Mouse (Mus musculus): ENCODE results near the gene Krt222.

Gene Krt222

DNA sequence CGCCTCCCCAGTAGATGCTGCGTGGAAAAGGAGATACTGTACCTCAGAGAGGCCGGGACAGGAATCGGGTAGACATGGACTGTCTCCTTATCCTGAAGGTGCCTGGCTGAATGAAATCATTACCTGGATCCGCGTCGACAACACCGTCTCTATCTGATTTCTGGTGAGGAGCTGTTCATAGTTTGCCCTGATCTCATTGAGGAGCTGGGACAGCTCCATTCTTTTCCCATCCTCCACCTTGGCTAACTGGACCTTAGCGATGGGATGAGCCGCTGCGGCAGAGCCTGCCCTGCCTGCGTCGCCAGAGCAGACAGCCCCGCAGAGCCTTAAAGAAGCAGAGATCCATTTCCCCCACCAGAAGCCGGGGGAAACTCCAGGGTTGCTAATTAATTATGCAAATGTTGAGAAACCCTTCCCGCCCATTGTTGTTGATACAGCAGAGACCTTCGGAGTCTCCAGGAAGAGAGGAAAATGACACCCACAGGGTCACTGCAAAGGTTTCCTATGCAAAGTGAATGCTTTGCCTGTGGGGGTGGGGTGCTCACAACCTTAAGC lies at the start of gene Krt222:
Gene Krt222 (minus strand): TSS at position 266 of the 555 bp plus-strand sequence.
- in situ Hi-C loops (cut with MboI, MseI), result loop anchor here (10.0 kb wide), 1 partner anchor 1129 kb away; no protein-coding TSS in a partner anchor

DNA sequence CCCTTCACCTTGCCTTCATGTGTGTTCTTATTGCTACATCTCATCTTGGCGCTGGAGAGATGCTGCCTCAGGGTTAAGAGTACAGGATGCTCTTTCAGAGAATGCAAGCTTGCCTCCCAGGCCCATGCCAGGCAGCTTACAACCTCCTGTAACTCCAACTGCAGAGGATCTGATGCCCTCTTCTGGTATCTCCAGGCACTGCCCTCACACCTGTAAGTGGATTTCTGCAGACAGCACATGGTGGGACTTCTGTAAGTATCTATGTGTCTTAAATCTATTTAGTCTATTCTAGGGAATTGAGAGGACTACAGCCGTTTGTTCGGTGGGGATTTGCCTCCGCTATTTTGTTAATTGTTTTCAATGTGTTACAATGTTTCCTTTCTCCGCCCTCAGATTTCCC lies 49.0 kb upstream of the Krt222 start:
- in situ Hi-C loops (cut with MboI, MseI), result loop anchor here (5.0 kb wide), 2 partner anchors 46 to 96 kb away; no protein-coding TSS in a partner anchor

DNA sequence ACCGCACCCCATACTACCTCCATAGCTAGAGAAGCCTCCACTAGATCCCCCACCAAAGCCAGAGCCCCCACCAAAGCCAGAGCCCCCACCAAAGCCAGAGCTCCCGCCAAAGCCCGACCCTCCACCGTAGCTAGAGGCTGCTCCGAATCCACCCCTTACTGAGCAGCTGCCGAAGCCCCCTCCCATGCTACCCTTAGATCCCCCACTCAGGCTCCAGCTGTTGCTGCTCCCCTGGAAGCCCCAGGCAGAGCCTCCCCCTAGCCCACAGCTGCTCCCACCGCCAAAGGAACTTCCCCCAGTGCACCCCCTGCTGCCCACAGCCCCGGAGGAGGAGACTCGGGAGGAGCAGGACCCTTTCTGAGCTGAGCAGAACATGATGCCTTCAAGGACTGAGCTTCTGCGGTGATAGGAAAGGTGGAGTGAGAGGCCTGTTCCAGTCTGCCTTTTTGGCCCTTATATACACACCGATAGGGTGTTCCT lies 41.0 kb upstream of the Krt222 start, which contains the start of gene Krt24:
Gene Krt24 (minus strand): TSS at position 430 of the 480 bp plus-strand sequence.
- in situ Hi-C loops (cut with MboI, MseI), result no loop called here

DNA sequence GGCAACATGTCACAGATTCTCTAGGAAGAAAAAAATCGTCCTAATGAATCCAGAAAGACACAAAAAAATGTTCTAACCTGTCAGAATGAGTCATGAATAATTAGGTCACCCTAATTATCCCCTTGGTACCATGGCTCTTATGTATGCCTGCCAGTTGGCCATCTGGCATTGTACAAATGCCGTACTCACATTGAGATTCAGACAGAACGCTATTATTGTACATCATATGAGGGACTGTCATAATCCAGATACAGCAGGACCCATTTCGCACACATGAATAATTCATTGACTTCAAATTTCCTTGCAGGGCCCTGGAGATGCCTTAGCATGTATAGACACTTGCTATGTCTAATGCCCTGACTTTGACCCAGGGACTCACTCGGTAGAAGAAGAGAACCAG lies 40.1 kb upstream of the Krt222 start:
- in situ Hi-C loops (cut with MboI, MseI), result no loop called here

DNA sequence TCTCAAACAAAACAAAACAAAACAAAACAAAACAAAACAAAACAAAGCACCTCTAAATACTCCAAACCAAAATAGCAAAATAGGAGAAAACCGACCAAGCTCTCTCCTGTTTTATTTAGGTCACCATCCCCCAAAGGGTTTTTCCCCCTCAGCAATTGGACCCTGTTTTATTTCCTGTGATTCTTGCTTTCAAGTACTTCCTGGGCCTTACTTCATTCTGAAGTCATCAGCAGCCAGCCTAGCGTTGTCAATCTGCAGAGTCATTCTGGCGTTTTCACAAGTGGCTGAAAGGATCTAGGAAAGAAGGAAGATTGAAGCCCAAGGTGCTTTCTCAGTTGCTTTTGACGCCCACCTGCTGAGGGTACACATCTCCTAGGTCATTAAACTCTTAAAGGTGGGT lies 39.4 kb upstream of the Krt222 start:
- in situ Hi-C loops (cut with MboI, MseI), result no loop called here

DNA sequence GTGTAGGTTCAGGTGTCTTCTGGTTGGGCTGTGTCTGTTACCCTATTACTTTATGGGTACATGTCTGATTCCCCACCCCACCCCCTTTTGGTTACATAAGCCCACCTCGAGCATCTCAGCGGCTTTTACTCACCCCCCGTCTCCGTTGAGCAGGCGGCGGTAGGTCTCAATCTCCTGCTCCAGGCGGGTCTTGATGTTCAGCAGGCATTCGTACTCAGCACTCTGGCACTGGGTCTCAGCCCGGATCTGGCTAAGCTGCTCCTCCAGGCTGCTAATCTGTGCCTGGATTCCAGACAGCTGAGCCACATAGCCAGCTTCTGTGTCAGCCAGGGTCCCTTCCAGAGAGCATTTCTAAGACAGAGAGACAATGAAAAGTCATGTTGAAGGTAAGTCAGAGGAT lies 37.2 kb upstream of the Krt222 start:
- in situ Hi-C loops (cut with MboI, MseI), result no loop called here

DNA sequence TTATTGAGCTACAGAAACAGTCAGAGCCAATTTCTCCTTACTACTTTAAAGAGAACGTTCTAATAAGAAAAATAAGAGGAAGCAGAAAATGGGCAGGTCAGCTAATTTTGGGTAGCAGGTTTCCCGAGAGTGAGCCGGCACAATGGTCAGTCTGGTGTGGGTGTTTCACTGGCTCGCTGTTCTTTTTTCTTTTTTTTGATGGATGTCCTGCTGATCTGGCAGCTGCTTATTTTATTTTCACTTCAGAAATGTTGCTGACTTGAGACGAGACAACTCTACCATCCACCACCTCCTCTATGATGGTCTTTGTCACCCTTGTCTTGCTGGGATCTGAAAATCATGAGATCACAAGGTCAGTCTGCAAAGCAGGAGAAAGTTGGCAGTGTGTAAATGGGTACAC lies 36.1 kb upstream of the Krt222 start:
- in situ Hi-C loops (cut with MboI, MseI), result no loop called here

DNA sequence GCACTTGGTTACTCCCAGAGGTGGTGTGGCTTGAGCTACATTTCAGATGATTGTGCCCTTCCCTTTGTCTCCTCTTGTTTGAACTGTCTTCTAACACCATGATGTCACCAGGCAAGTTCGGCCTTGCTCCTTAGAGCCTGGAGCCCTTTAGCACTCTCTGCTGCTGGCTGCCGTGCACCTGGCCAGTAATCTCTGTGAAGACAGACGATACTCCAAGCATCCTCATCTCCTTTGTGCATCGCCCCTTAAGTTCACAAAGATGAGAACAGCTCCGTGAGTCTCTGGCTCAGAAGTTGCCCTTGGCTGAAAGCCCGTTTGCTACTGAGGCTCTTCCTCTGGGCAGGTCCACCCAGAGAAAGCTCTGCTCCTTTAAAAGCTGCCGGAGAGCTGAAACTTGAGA lies 32.9 kb upstream of the Krt222 start:
- in situ Hi-C loops (cut with MboI, MseI), result no loop called here

DNA sequence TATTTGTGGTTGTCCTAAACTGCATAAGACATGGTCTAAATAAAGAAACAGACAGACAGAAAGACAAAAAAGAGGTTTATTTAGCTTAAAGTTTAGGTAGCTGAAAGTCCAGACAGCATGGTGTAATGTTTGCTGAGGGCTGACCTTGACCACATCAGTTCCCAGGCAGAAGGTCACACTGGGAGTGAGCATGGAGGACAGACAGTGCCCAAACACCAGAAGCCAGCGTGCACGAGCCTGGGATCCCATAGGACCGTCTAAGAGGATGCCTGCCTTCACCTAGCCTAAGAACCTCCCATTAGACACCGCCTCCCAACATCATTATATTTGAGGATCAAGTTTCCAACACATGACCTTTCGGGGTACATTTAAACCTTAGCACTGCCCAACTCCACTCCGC lies 31.7 kb upstream of the Krt222 start:
- in situ Hi-C loops (cut with MboI, MseI), result no loop called here

DNA sequence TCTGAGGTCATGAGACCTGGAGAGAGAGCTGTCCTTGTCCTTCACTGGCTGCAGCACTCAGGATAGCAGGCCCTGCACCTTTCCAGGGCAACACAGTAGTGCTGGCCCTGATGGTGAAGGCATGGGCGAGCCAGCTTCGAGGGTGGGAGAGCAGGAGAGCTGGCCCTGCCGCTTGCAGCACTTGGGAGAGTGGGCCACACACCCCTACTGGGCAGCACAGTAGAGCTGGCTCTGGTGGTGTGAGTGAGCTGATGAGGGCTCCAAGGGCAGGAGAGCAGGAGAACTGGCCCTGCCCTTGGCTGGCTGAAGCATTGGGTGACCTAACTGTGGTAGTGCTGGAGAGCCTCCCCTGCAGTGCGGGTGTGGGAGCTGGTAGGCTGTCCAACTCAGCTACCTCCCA lies 28.8 kb upstream of the Krt222 start:
- in situ Hi-C loops (cut with MboI, MseI), result no loop called here

DNA sequence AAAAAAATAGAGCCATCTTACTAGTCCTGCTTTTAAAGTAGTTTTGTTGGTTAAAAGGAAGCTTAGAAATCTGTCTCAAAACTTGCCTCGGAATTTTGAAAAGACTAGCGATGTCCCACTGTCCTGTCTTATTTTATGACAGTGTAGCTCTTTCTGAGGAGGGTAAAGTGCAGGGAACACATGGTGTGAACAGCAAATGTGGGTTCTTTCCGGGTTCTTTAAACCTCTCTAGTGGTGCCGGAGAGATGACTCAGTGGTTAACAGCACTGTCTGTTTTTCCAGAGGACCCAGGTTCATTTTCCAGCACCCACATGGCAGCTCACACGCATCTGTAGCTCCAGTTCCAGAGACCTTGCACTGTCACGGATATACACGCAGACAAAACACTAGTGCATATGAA lies 25.3 kb upstream of the Krt222 start:
- in situ Hi-C loops (cut with MboI, MseI), result no loop called here

DNA sequence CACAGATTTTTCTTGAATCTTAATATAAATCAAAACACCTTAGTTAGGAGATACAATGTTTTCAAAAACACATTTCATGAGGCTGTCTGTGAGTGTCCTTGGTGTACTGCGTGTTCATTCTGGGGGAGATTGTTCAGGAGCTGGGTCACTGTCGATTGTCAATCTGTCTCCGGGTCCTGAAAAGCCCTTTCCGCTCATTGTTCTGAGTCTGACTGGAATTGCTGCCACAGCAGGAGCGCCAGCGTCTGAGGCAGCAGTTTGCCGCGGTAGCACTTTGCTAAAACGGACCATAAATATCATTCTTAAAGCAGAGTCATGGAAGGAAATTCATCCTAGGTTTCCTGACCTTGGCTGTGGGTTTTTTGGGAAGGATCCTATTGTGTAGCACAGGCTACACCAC lies 21.9 kb upstream of the Krt222 start:
- in situ Hi-C loops (cut with MboI, MseI), result no loop called here

DNA sequence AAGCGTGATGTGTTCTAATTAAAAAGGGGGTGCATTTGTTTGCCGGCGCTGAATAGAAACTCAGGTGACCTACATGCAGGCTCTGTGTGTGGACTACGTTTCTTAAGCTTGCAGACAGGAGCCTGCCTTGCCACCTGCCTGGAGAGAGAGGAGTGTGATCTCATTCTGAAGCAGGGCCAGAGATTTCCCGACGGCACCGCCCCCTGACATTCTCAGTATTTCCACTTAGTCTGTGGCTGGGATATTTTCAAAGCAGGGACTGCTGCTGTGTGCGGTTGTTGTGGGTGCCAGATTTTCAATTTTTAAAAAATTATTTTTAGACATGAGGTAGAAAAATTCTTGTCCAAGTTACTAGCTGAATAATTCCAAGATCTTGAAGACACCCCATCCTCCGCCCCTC lies 21.3 kb upstream of the Krt222 start:
- in situ Hi-C loops (cut with MboI, MseI), result no loop called here

DNA sequence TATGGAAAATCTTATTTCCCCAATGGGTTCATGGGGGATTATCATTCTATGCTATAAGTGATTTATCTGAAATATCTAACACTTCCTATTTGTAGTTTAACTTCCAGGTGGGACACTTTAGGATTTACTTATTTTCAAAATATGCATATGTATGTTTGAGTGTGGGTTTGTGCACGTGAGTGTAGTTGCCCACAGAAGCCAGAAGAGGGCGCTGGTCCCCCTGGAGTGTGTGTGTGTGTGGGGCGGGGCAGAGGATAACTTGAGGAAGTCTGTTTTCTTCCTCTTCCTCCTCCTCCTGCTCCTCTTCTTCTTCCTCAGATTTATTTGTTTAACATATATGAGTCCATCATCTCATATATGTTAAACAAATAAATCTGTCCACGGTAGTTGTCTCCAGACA lies 12.3 kb upstream of the Krt222 start:
- in situ Hi-C loops (cut with MboI, MseI), result no loop called here

DNA sequence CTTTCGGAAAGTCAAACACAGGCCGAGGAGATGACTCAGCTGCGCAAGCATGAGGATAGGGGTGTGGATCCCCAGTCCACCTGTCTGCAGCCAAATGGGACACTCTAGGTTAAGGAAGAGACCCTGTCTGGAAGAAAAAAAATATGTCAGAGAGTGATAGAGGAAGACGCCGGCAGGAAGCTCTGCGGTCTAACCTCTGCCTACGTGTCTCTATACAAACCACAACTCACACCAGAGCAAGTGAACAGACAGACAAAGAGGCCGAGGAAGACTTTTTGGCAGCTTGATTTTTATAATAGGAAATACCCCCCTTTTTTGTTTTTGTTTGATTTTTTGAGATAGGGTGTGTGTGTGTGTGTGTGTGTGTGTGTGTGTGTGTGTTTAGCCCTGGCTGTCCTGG lies 11.4 kb upstream of the Krt222 start:
- in situ Hi-C loops (cut with MboI, MseI), result no loop called here

DNA sequence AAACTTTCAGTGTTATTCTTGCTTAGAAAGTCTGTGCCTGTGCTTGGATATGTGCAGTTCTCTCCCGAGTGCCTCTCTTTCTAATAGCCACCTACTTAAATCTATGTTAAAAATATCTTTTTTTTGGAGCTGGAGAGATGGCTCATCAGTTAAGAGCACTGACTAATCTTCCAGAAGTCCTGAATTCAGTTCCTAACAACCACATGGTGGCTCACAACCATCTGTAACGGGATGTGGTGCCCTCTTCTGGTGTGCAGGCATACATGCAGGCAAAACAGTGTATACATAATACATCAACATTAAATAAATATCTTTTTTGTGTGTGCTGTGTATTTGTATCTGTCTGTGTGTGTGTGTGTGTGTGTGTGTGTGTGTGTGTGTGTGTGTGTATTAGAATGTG lies 10.0 kb upstream of the Krt222 start:
- in situ Hi-C loops (cut with MboI, MseI), result no loop called here

DNA sequence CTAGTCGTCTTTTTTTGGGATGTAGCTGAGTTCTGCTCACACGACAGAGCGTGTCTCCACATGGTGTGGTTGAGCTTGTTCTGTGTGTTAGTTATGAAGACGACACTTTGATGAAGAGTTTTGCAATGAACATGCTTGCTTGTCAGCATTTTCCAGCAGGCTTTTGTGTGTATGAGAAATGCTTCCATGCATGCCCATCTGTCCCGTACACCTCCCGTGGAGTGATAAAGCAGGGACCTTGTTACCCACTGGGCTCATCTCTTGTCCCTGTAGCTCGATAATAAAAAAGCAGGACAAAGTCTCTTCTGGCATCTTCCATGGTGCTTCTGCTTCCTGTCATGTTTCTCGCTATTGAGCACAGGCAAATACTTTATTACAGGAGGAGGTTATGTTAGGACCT lies 8.8 kb upstream of the Krt222 start:
- in situ Hi-C loops (cut with MboI, MseI), result no loop called here

DNA sequence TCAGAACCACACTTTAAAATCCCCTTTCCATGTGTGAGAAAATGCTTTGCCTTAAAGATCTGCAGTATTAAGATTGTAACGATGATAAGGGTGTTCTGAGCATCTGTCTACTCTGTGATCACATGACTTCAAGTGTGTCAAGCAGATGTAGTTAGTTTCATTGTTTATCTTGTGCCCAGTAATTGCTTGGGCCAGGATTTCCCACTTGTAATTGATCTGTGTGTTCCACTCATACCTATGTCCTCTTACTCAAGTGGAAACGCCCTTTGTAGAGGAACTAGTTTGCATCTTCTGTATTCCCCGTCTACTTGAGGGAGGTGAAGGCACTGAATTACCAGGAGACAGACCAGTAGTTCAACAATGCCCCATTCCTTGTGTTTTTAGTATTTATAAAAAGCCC lies 6.8 kb upstream of the Krt222 start:
- in situ Hi-C loops (cut with MboI, MseI), result no loop called here

DNA sequence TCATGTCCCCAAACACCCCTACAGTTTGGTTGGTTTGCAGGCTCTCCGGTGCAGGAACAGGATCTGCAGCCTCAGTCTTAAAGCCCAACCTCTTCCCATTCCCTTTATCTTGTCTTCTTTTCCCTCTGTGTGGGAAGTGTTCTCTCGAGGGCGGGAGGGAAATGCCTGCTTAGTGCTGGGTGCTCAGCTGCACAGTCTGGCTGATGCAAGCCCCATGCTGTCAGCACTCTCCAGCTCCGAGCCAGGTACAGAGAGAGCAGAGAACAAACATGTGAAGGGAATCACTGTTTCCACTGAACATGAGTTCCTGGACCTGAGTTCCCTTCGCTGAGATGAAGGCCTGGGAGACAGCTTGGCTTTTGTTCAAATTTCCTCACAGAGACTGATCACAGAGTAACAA lies 6.4 kb upstream of the Krt222 start:
- in situ Hi-C loops (cut with MboI, MseI), result no loop called here

DNA sequence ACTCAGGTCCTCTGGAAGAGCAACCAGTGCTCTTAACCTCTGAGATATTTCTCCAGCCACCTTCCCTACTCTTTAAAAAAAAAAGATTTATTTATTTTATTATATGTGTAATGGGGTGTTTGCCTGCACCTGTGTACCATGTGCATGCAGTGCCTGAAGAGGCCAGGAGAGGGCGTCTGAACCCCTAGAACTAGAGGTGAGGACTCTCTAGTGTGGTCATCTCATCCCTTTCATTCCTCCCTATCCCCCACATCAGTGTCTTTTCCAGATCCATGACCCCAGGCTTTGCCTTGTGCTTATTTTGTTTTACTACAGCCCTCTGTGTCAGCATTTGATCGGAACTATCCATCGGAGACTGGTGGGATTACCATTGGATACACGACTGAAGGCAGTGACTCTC lies 5.2 kb upstream of the Krt222 start:
- in situ Hi-C loops (cut with MboI, MseI), result loop anchor here (5.0 to 10.0 kb wide), 2 partner anchors 43 to 1134 kb away; no protein-coding TSS in a partner anchor

DNA sequence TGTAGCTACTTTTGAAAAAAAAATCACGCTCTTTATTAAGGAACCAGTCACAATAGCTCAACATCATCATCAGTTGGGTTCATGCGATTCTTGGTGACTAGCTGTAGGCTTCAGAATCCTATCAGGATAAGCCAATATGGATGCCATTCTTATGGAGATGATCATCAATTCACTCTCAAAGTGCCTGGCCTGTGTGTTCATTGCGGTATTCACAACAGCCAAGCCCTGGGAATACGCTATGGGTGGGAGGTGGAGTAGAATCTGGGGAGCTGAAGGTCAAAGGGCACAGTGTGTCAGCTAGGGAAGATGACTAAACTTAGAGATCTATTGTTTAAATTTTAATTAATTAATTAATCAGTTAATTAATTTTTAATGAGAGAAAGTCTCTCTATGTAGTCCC lies 4.0 kb upstream of the Krt222 start:
- in situ Hi-C loops (cut with MboI, MseI), result loop anchor here (5.0 to 10.0 kb wide), 2 partner anchors 44 to 1133 kb away; no protein-coding TSS in a partner anchor

DNA sequence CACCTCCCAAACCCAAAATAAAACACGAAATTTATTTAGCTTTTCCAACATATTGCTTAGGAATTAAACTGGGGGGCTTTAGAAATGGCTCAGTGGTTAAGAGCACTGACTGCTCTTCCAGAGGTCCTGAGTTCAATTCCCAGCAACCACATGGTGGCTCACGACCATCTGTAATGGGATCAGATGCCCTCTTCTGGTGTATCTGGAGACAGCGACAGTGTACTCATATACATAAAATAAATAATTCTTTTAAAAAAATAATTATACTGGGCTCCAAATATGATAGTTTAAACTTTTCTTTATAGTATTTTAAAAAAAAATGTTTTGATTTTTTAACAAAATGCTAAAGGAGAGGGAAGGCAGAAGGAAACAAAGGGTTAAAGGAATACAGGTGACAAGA lies 634 bp upstream of the Krt222 start:
- in situ Hi-C loops (cut with MboI, MseI), result loop anchor here (10.0 kb wide), 1 partner anchor 1130 kb away; no protein-coding TSS in a partner anchor

DNA sequence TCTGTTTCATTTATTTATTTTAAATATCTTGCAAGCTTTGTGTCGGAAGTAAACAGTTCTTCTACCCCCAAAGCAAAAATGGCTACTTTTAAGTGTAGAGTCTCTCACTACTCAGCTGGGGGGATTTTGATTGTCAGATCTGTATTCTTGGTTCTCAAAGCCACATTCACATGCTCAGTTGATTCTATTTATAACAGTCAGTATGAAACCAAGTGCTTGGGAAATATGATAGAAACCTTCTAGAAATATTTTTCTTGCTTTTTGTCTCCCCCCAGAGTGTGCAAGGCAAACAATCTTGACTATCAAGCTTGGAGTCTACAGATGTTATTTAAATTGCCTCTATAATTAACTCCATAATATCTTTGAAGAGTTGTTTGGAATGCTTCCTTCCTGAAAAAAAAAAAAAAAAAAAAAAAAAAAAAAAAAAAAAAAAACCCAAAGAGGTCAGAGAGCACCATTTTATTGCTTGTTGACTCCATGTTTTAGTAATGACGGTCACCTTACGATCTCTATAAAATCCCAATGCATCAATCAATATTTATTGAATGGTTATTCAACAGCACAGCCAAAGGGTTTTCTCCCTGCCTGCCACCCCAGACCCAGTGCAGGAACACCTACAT lies 575 bp downstream of the Krt222 start:
- in situ Hi-C loops (cut with MboI, MseI), result loop anchor here (10.0 kb wide), 1 partner anchor 1129 kb away; no protein-coding TSS in a partner anchor

All from T-helper 1 cell (primary cell).